Mouse (Mus musculus): ENCODE measurements around the gene Azgp1.
"Not testable (repeated sequence)": the region's sequence is repeated elsewhere in the genome, so short reads cannot be mapped to it uniquely, and the experiment has no call there.

- TF ChIP-seq POLR2A, CTCF (IDR thresholded peaks at IDR 0.05; ENCODE audit: insufficient read depth, low read depth, low read length): not testable (repeated sequence)
Measured at GRCm38 (mm10) chr5:138019577-138019976, 38.3 kb downstream of the Azgp1 start.

All from olfactory bulb, adult 2 months (tissue).